13 mouse cellular contexts compared by ENCODE assay signal in genomic region chr1:50962649-50963000, GRCm38 (mm10).
A peak's percentile ranks its signal among the peaks of the same experiment; 100 is the strongest.
DNase-seq lines count a peak whose midpoint lies in the region; ATAC-seq and TF ChIP-seq lines count a peak whose summit lies in the region.
"Had no signal": no experiment of that assay in that cellular context is flagged by ENCODE, and none has a peak within 500 bp of the region (broad histone marks: within the 10 kb centered on the region; RNA-seq: fewer than 3 reads in every experiment).

No protein-coding gene starts in this region.

- no peak overlapping the region for H3K9ac ChIP-seq in kidney, embryonic 16.5 days (replicated peaks; ENCODE audit: low read length)
- H3K9ac ChIP-seq in hindbrain, embryonic 16.5 days (ENCODE audit: low read depth, low read length) = no peak overlapping the region
- H3K9ac ChIP-seq: embryonic facial prominence, embryonic 12.5 days; midbrain, embryonic 15.5 days; neural tube, embryonic 15.5 days; stomach, embryonic 15.5 days had no signal

- H3K27me3 ChIP-seq in kidney, embryonic 16.5 days (ENCODE audit: insufficient read depth, low read length) = no peaks in the 10 kb centered on the region
- no peaks in the 10 kb centered on the region for H3K27me3 ChIP-seq in megakaryocyte, embryonic 14.5 days (replicated peaks)
- H3K27me3 ChIP-seq in myocyte (ENCODE audit: control insufficient read depth, insufficient read depth, insufficient read length) = no peaks in the 10 kb centered on the region
- H3K27me3 ChIP-seq in hindbrain, embryonic 16.5 days (replicated peaks; ENCODE audit: control insufficient read depth, insufficient read depth, low read length) = no peaks in the 10 kb centered on the region
- H3K27me3 ChIP-seq: embryonic facial prominence, embryonic 12.5 days; midbrain, embryonic 15.5 days; neural tube, embryonic 15.5 days; stomach, embryonic 15.5 days had no signal

- H3K4me1 ChIP-seq in kidney, embryonic 16.5 days (ENCODE audit: insufficient read depth, low read length) = no peaks in the 10 kb centered on the region
- peaks cover 10% of the 10 kb centered on the region; the same call in 1 of the 2 replicates for H3K4me1 ChIP-seq in megakaryocyte, embryonic 14.5 days
- no peaks in the 10 kb centered on the region; the same call in 1 of the 2 replicates for H3K4me1 ChIP-seq in hindbrain, embryonic 16.5 days (ENCODE audit: control insufficient read depth, insufficient read depth, low read depth, low read length)
- H3K4me1 ChIP-seq: embryonic facial prominence, embryonic 12.5 days; stomach, embryonic 15.5 days had no signal

- no peak for TF ChIP-seq POLR2A in myocyte (IDR thresholded peaks at IDR 0.05; ENCODE audit: insufficient read length, low read depth)

- H3K4me3 ChIP-seq in kidney, embryonic 16.5 days (ENCODE audit: low read length) = no peak overlapping the region
- peak overlapping the region; percentile 83 for H3K4me3 ChIP-seq in megakaryocyte, embryonic 14.5 days (replicated peaks)
- H3K4me3 ChIP-seq in myocyte = no peak overlapping the region
- H3K4me3 ChIP-seq in hindbrain, embryonic 16.5 days (ENCODE audit: low read length) = no peak overlapping the region
- H3K4me3 ChIP-seq: embryonic facial prominence, embryonic 12.5 days; midbrain, embryonic 15.5 days; neural tube, embryonic 15.5 days; stomach, embryonic 15.5 days had no signal

- H3K79me2 ChIP-seq in myocyte (ENCODE audit: control insufficient read depth, insufficient read depth) = no peaks in the 10 kb centered on the region

- H3K36me3 ChIP-seq in kidney, embryonic 16.5 days (ENCODE audit: insufficient read depth, low read length) = no peaks in the 10 kb centered on the region
- no peaks in the 10 kb centered on the region for H3K36me3 ChIP-seq in megakaryocyte, embryonic 14.5 days (replicated peaks; ENCODE audit: low read length)
- H3K36me3 ChIP-seq in myocyte (ENCODE audit: control insufficient read depth, insufficient read depth) = no peaks in the 10 kb centered on the region
- no peaks in the 10 kb centered on the region for H3K36me3 ChIP-seq in hindbrain, embryonic 16.5 days (ENCODE audit: control insufficient read depth, insufficient read depth, low read length)
- H3K36me3 ChIP-seq: embryonic facial prominence, embryonic 12.5 days; midbrain, embryonic 15.5 days; stomach, embryonic 15.5 days had no signal

- no peak overlapping the region for H3ac ChIP-seq in myocyte (ENCODE audit: control insufficient read depth, insufficient read length)

- DNase-seq in frontal cortex, adult 2 months (ENCODE audit: extremely low spot score in 1 of 2, low spot score in 1 of 2) = no peak
- DNase-seq in kidney, adult 18-20 months = no peak

- ATAC-seq in frontal cortex, adult (ENCODE audit: low TSS enrichment) = peak; percentile 36
- ATAC-seq in kidney, embryonic 16.5 days (ENCODE audit: low FRiP score, low TSS enrichment) = no peak; the same call in 1 of the 2 replicates
- no peak for ATAC-seq in megakaryocyte, adult 5-6 weeks (ENCODE audit: poor library complexity, severe bottlenecking)
- no peak for ATAC-seq in hindbrain, embryonic 16.5 days
- ATAC-seq: midbrain, embryonic 15.5 days had no signal

- WGBS in kidney, embryonic 16.5 days = 19% methylated on average over 4 of the region's 4 CpGs
- 63% methylated on average over 4 of the region's 4 CpGs for WGBS in hindbrain, embryonic 16.5 days

- H3K27ac ChIP-seq in kidney, embryonic 16.5 days (ENCODE audit: low read length) = no peak overlapping the region
- no peak overlapping the region for H3K27ac ChIP-seq in hindbrain, embryonic 16.5 days (ENCODE audit: low read depth, low read length)
- H3K27ac ChIP-seq: embryonic facial prominence, embryonic 12.5 days; midbrain, embryonic 15.5 days; neural tube, embryonic 15.5 days; stomach, embryonic 15.5 days had no signal

- H3K9me3 ChIP-seq in kidney, embryonic 16.5 days (ENCODE audit: low read length) = no peaks in the 10 kb centered on the region
- no peaks in the 10 kb centered on the region for H3K9me3 ChIP-seq in megakaryocyte, embryonic 14.5 days
- no peaks in the 10 kb centered on the region for H3K9me3 ChIP-seq in hindbrain, embryonic 16.5 days (ENCODE audit: control insufficient read depth, low read length)
- H3K9me3 ChIP-seq: embryonic facial prominence, embryonic 12.5 days; midbrain, embryonic 15.5 days; neural tube, embryonic 15.5 days; stomach, embryonic 15.5 days had no signal

- 0 out of 2 replicates have a peak overlapping the region, but pooled peaks have one; percentile 25 for H3K4me2 ChIP-seq in kidney, embryonic 16.5 days (replicated peaks; ENCODE audit: low read depth, low read length)
- peak overlapping the region; percentile 67 for H3K4me2 ChIP-seq in myocyte (ENCODE audit: low read depth)
- no peak overlapping the region for H3K4me2 ChIP-seq in hindbrain, embryonic 16.5 days (ENCODE audit: low read length)
- H3K4me2 ChIP-seq: embryonic facial prominence, embryonic 12.5 days; liver, embryonic 11.5 days; midbrain, embryonic 15.5 days; neural tube, embryonic 15.5 days; stomach, embryonic 15.5 days had no signal

TF ChIP-seq in myocyte, 11 proteins besides CTCF, POLR2A, EP300 and RAD21:
- TF ChIP-seq E2F4 (IDR thresholded peaks at IDR 0.05; ENCODE audit: insufficient read depth) = no peak
- no peak for TF ChIP-seq SRF (IDR thresholded peaks at IDR 0.05; ENCODE audit: control insufficient read depth, insufficient read length, low read depth)
- no peak for TF ChIP-seq TCF3 (IDR thresholded peaks at IDR 0.05; ENCODE audit: insufficient read length, low read depth)
- no peak for TF ChIP-seq MAX (IDR thresholded peaks at IDR 0.05; ENCODE audit: low read depth)
- no peak for TF ChIP-seq CEBPB (IDR thresholded peaks at IDR 0.05; ENCODE audit: insufficient read depth, poor library complexity, severe bottlenecking)
- no peak for TF ChIP-seq MYOG (IDR thresholded peaks at IDR 0.05; ENCODE audit: control insufficient read depth in 1 of 3, insufficient read depth in 1 of 3, insufficient read length in 2 of 3, low read depth in 2 of 3)
- no peak for TF ChIP-seq POLR2AphosphoS2 (IDR thresholded peaks at IDR 0.05; ENCODE audit: insufficient read length, low read depth)
- TF ChIP-seq MYOD1 (IDR thresholded peaks at IDR 0.05; ENCODE audit: control insufficient read depth in 1 of 3, insufficient read length in 2 of 3, low read depth in 2 of 3) = no peak
- TF ChIP-seq TCF12 (IDR thresholded peaks at IDR 0.05; ENCODE audit: insufficient read depth, poor library complexity, severe bottlenecking) = no peak
